Mouse (Mus musculus) large intestine, adult 2 months (tissue): Measurements from ENCODE around the gene Tnni2. TPM values are rescaled to one million over a fixed set of nuclear protein-coding genes. Genes with fewer than 3 reads are reported as not detected.
A peak's percentile ranks its signal among the peaks of the same experiment; 100 is the strongest.

Experiments used
- DNase-seq: peaks from one replicate; pipeline ENCODE4 v3.0.0-alpha.2; 2012; ENCODE audit warnings: low read depth, low spot score
- WGBS: fragments of 180-500 bp; shearing (Covaris S2); methylation state at CpG from one replicate; pipeline ENCODE4 v1.1.7; 2018; 5-methylcytosine and 5-hydroxymethylcytosine counted together
- polyA plus RNA-seq: library from polyadenylated mRNA; depleted of rRNA; stranded (reverse); fragments of >200 nt; gene quantifications from 2 replicates; pipeline ENCODE4 v1.2.3, GENCODE M21; 2012

The Tnni2 gene
- polyA plus RNA-seq, 1 experiment = 1.9 TPM

- no peak for DNase-seq
- 76% methylated on average over 11 of the region's 11 CpGs for WGBS
Observed at GRCm38 (mm10) chr7:142425641-142426213, 15.9 kb upstream of the Tnni2 start.

DNA sequence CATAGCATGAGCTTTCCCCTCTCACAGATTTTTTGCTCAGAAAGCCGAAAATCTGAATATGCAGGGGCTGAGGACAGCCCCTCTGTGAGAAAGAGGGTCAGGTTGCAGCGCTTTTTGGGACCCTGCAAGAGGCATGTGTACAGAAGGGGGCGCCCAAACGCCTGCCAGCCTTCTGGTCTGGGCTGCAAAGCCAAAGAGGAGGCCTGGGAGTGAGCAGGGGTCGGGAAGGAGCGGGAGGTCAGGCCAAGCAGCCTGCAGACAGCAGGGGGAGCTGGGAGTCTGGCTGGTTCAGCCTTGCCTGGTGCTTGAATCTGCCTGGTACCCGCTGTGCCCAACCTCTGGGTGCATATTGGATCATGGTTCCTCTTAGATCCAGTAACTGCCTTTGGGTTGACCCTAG is 13.4 kb upstream of the Tnni2 start:
- 54% methylated on average over 7 of the region's 7 CpGs for WGBS
- DNase-seq = no peak

DNA sequence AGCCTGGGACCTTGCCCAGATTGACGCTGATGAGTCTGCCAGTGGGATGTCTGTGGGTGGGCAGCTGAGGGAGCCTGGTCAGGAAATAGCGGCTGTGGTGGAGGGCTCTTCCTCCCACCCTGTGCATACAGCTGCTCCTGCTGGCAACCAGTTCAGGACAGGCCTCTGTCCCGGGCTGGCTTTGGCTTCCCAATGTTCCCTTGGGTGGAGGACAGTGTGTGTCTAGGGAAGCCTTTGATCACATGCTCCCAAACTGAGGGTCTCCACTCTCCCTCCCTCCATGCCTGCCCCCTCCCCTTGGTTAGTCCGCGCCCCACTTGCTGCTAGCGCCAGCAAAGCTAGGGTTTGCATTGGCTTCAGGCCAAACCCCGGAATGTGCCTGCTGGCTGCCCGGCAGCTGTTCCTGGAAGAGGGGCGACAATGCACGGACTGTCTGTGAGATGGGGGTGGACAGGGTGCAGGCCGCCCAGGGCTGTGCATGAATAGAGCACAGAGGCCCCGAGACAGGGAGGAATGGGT is 11.4 kb upstream of the Tnni2 start:
- no peak for DNase-seq
- 24% methylated on average over 12 of the region's 12 CpGs for WGBS

DNA sequence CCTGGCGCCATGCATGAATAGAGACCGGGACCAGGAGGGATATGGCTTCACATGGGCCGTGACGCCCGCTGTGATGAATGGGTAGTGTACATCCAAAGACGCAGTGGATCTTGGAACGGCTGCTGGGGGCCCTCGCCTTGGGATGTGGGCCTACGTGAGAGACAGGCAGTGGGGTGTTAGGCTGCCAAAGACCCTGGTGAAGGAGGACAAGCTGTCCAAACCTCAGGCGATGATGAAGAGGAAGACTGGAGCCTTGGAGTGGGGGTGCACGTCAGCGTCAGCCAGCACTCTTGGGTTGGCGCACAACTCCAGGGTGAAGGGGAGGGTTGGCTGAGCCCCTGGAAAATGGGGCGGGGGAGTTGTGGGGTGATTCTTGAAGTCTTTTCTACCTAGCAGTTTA is 10.5 kb upstream of the Tnni2 start:
- no peak for DNase-seq
- WGBS = 95% methylated on average over 14 of the region's 14 CpGs

- no peak for DNase-seq
- 24% methylated on average over 19 of the region's 19 CpGs for WGBS
Observed at GRCm38 (mm10) chr7:142433623-142434022, 8.0 kb upstream of the Tnni2 start.

GRCm38 (mm10) chr7:142434137-142434865 is 7.3 kb upstream of the Tnni2 start, which contains the start of gene Syt8:
Syt8 (plus strand) TSS chr7:142434850.
- WGBS = 58% methylated on average over 10 of the region's 10 CpGs
- peak; percentile 38 for DNase-seq

GRCm38 (mm10) chr7:142435524-142435923 is 6.1 kb upstream of the Tnni2 start:
- WGBS = 26% methylated on average over 4 of the region's 4 CpGs
- peak; percentile 33 for DNase-seq

DNA sequence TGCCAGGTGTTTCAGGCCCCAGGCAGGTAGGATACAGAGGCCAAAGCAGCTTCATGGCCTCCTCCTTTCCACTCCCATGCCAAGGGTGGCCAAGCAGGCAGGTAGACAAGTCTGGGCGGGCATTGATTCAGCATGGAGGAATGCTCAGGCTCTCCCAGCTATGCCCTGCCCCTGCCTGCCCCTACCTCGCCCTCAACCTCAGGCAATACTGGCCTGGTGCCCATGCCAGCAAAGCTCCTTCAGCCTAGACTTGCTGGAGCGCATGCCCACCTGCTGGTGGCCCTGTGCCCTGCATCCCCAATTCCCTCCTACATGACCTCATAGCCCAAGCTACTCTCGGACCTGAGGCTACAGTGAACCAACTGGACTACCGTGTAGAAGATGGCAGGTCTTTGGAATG is 4.3 kb upstream of the Tnni2 start:
- no peak for DNase-seq
- WGBS = 53% methylated on average over 5 of the region's 5 CpGs

- DNase-seq = no peak
- 85% methylated on average over 14 of the region's 14 CpGs for WGBS
Observed at GRCm38 (mm10) chr7:142439966-142440365, 1.6 kb upstream of the Tnni2 start.

GRCm38 (mm10) chr7:142440657-142441114 is 922 bp upstream of the Tnni2 start:
- DNase-seq = no peak
- WGBS = 63% methylated on average over 5 of the region's 5 CpGs

- no peak for DNase-seq
Observed at GRCm38 (mm10) chr7:142442081-142442907, 686 bp downstream of the Tnni2 start.

GRCm38 (mm10) chr7:142442908-142443420 is 1.4 kb downstream of the Tnni2 start:
- no peak for DNase-seq
- 89% methylated on average over 7 of the region's 7 CpGs for WGBS

More at GRCm38 (mm10) chr7:142442081-142442907, 686 bp downstream of the Tnni2 start:
- WGBS = 50% methylated on average over 9 of the region's 9 CpGs

DNA sequence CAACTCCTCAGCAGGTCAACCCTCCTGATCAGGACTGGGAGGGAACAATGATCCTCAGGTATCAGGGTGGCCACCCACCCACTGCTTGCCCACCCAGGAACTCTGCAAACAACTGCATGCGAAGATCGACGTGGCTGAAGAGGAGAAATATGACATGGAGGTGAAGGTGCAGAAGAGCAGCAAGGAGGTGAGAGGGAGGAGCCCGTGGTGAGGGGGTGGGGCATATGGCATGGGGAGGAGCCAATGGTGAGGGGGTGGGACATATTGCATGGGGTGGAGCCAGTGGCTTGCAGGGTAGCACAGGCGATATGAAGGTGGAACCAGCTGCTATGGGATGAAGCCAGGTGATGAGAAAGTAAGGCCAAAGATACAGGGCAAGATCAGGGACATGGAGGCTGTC is 1.9 kb downstream of the Tnni2 start:
- no peak for DNase-seq
- WGBS = 78% methylated on average over 5 of the region's 5 CpGs

DNA sequence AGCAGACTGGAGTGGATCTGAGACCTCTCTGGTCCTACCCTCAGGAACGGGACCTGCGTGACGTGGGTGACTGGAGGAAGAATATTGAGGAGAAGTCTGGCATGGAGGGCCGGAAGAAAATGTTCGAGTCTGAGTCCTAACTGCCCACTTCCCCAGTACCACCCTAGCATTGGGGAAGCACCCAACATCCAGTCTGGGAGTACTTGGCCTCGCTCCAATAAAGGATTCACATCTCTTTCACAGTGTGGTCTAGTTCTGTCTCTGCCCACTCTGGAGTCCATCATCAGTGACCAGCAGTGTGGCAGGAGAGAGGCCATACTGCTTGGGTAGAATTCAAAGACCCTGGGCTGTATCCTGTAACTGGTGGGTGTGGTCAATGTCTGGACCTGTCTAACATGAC is 2.6 kb downstream of the Tnni2 start:
- no peak for DNase-seq

DNA sequence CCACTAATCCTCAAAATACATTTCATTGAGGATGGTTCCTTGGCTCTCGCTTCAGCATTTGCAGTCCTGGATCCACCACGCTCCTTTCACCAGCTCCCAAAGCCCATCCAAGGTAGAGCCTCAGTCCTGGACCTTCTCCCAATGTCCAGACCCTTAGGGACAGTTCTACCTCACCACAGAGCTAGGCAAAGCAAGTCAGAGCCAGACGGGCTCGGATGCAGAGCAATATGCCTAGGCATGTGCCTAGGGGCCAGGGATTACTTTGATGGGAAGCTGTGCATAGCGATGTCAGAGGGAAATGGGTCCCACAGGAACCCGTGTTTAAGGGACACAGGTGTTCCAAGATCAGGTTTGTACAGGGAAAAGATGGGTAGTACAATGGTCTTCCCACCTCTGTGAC is 3.7 kb downstream of the Tnni2 start:
- 87% methylated on average over 6 of the region's 6 CpGs for WGBS
- DNase-seq = no peak

More for the DNA sequence above, 2.6 kb downstream of the Tnni2 start:
- WGBS = 90% methylated on average over 6 of the region's 6 CpGs

DNA sequence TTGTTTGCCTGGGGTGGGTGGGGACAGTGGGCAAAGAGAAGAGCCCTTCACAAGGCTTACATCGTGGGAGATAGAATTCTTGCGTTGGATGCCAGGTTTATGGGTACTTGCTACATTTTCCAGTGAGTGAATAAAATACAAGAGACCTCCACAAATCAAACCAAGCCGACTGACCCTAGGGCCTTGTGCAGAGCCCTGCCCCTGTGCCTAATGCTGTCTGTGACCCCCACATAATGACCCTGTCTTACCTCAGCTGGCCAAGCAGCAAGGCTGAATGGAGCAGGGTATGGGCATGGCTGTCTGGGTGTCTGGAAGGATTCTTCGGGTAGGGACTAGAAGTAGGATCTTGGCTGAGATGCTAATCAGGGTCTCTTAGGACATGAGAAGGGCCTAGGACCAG is 4.7 kb downstream of the Tnni2 start:
- DNase-seq = no peak
- WGBS = 86% methylated on average over 4 of the region's 4 CpGs

DNA sequence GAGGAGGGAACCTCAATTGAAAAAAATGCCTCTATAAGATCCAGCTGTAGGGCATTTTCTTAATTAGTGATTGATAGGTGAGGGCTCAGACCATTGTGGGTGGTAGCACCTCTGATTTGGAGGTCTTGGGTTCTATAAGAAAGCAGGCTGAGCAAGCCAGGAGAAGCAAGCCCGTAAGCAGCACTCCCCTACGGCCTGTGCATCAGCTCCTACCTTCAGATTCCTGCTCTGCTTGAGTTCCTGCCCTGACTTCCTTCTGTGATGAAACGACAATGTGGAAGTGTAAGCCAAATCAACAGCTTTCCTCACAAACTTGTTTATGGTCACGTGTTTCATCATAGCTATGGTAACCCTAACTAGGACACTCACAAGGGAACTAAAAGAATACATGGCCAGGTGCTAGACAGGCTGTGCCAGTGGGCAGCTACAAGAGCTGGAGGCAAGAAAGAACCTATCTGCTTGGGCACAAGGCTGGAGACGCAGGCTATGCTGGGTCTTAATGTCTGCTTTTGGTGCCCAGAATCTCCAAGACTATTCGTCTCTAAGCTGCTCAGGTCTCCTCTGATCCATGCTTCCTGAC is 7.5 kb downstream of the Tnni2 start:
- WGBS = 67% methylated on average over 6 of the region's 6 CpGs
- DNase-seq = no peak

DNA sequence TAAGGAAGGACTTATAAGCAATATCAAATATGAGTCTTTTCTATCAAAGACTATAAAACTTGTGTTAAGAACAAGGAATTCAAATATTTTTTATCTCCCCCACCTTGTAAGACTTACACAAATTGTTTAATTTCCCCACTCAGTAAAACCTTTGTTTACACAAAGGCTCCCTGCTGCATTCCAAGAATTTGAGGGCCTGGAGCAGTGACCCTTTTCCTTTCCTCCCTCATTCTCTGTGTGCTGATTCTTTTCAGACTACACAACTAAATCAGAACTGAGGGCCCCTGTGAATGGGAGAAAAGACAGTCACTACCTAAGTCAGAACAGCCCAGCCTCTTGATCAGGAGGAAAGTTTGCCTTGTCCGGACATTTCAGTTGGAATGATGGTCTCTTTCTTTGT is 13.1 kb downstream of the Tnni2 start:
- 66% methylated on average over 1 of the region's 1 CpGs for WGBS

GRCm38 (mm10) chr7:142455251-142455650 is 13.6 kb downstream of the Tnni2 start:
- 29% methylated on average over 2 of the region's 2 CpGs for WGBS
- DNase-seq = no peak

More for the DNA sequence above, 13.1 kb downstream of the Tnni2 start:
- DNase-seq = no peak

GRCm38 (mm10) chr7:142456806-142457205 is 15.2 kb downstream of the Tnni2 start:
- 72% methylated on average over 3 of the region's 3 CpGs for WGBS

More at GRCm38 (mm10) chr7:142456806-142457205, 15.2 kb downstream of the Tnni2 start:
- no peak for DNase-seq
